Mouse (Mus musculus) hindbrain, embryonic 11.5 days (tissue): ENCODE measurements at regions not wholly inside any gene's neighbourhood (a gene's known extent, or its start where the extent isn't known, plus 50 kb on each side); places are given as distances from the start of the nearest gene placed in this dataset.
A peak's percentile ranks its signal among the peaks of the same experiment; 100 is the strongest.

Experiments used
- ATAC-seq: fragments of 200-750 bp; cut with Nextera tagmentation; 2 replicates; pipeline ENCODE4 v1.8.0; 2017; ENCODE audit warnings: mild to moderate bottlenecking, moderate TSS enrichment, moderate library complexity; ENCODE audit not compliant: low FRiP score
- DNase-seq: peaks from one replicate; pipeline ENCODE4 v3.0.0-alpha.2; 2015; ENCODE audit warnings: low spot score
- H3K27ac ChIP-seq: fragments of 300-500 bp; sonication (generic); 2 replicates; pipeline ENCODE4 v1.5.1; 2014; ENCODE audit warnings: mild to moderate bottlenecking, low read depth, low read length
- H3K27me3 ChIP-seq: fragments of 300-500 bp; sonication (generic); 2 replicates; pipeline ENCODE4 v1.6.1; 2014; ENCODE audit warnings: mild to moderate bottlenecking, low read length, moderate library complexity, mixed read lengths; ENCODE audit not compliant: control insufficient read depth, insufficient read depth
- H3K36me3 ChIP-seq: fragments of 300-500 bp; sonication (generic); 2 replicates; pipeline ENCODE4 v1.6.1; 2014; ENCODE audit warnings: mild to moderate bottlenecking, low read length, moderate library complexity, mixed read lengths; ENCODE audit not compliant: control insufficient read depth, insufficient read depth
- H3K4me1 ChIP-seq: fragments of 300-500 bp; sonication (generic); replicated peaks from 2 replicates; pipeline ENCODE4 v1.6.1; 2014; ENCODE audit warnings: low read length, mixed read lengths; ENCODE audit not compliant: control insufficient read depth, insufficient read depth
- H3K4me2 ChIP-seq: fragments of 300-500 bp; sonication (generic); replicated peaks from 2 replicates; pipeline ENCODE4 v1.6.1; 2014; ENCODE audit warnings: mild to moderate bottlenecking, low read depth, low read length
- H3K4me3 ChIP-seq: fragments of 300-500 bp; sonication (generic); 2 replicates; pipeline ENCODE4 v1.5.1; 2014; ENCODE audit warnings: low read depth, low read length
- H3K9ac ChIP-seq: fragments of 300-500 bp; sonication (generic); 2 replicates; pipeline ENCODE4 v1.6.1; 2014; ENCODE audit warnings: low read depth, low read length
- H3K9me3 ChIP-seq: fragments of 300-500 bp; sonication (generic); 2 replicates; pipeline ENCODE4 v1.6.1; 2016; ENCODE audit warnings: low read length; ENCODE audit not compliant: control insufficient read depth
- WGBS: fragments of 180-500 bp; shearing (Covaris S2); extraction: QIAGEN DNeasy Blood & Tissue Kit; methylation state at CpG from one replicate; pipeline ENCODE4 v1.1.7; 2014; 5-methylcytosine and 5-hydroxymethylcytosine counted together

- Histone ChIP-seq H3K27me3 (no peaks in the 10 kb centered on the region), H3K27ac (no peak overlapping the region), H3K4me3 (no peak overlapping the region), H3K4me1 (no peaks in the 10 kb centered on the region), H3K9me3 (no peaks in the 10 kb centered on the region), H3K9ac (no peak overlapping the region), H3K4me2 (no peak overlapping the region), H3K36me3 (no peaks in the 10 kb centered on the region)
- DNase-seq (no peak), ATAC-seq (no peak)
- 80% methylated on average over 11 of the region's 11 CpGs for WGBS
These were observed 95.0 kb upstream of the Supt20 start for GRCm38 (mm10) chr3:54597326-54598274.

- DNase-seq (no peak), ATAC-seq (peak; percentile 61)
- no peaks in the 10 kb centered on the region for H3K4me1 ChIP-seq
- H3K27me3 ChIP-seq = no peaks in the 10 kb centered on the region
- H3K4me2 ChIP-seq = no peak overlapping the region
- no peak overlapping the region for H3K9ac ChIP-seq
- no peak overlapping the region for H3K4me3 ChIP-seq
- no peaks in the 10 kb centered on the region for H3K36me3 ChIP-seq
- WGBS = 49% methylated on average over 5 of the region's 5 CpGs
- no peaks in the 10 kb centered on the region for H3K9me3 ChIP-seq
- no peak overlapping the region for H3K27ac ChIP-seq
These were observed 94.3 kb upstream of the Supt20 start for GRCm38 (mm10) chr3:54598296-54598695.

- DNase-seq = no peak
These were observed 87.8 kb upstream of the Supt20 start for GRCm38 (mm10) chr3:54604705-54605379.

GRCm38 (mm10) chr3:54611431-54611990 lies 81.1 kb upstream of the Supt20 start:
- Histone ChIP-seq H3K4me1 (no peaks in the 10 kb centered on the region), H3K4me3 (no peak overlapping the region), H3K9ac (no peak overlapping the region), H3K27me3 (no peaks in the 10 kb centered on the region), H3K27ac (no peak overlapping the region), H3K9me3 (0 out of 2 replicates have a peak, but pooled peaks cover 1% of the 10 kb centered on the region), H3K36me3 (no peaks in the 10 kb centered on the region), H3K4me2 (no peak overlapping the region)
- no peak for ATAC-seq
- no peak for DNase-seq
- whole genome bisulfite sequencing = 74% methylated on average over 10 of the region's 10 CpGs

More at GRCm38 (mm10) chr3:54604705-54605379, 87.8 kb upstream of the Supt20 start:
- no peak overlapping the region for H3K4me3 ChIP-seq
- H3K4me2 ChIP-seq = no peak overlapping the region
- WGBS = 86% methylated on average over 4 of the region's 4 CpGs
- no peak overlapping the region for H3K9ac ChIP-seq
- no peak for ATAC-seq
- no peak overlapping the region for H3K27ac ChIP-seq
- H3K27me3 ChIP-seq = no peaks in the 10 kb centered on the region
- H3K9me3 ChIP-seq = 0 out of 2 replicates have a peak, but pooled peaks cover 3% of the 10 kb centered on the region
- no peaks in the 10 kb centered on the region for H3K4me1 ChIP-seq
- no peaks in the 10 kb centered on the region for H3K36me3 ChIP-seq

GRCm38 (mm10) chr3:54613845-54614244 lies 78.8 kb upstream of the Supt20 start:
- Histone ChIP-seq H3K27ac (no peak overlapping the region), H3K4me3 (no peak overlapping the region), H3K9ac (no peak overlapping the region), H3K36me3 (no peaks in the 10 kb centered on the region), H3K9me3 (no peaks in the 10 kb centered on the region), H3K4me2 (no peak overlapping the region), H3K27me3 (no peaks in the 10 kb centered on the region), H3K4me1 (no peaks in the 10 kb centered on the region)
- ATAC-seq (no peak), DNase-seq (no peak)
- WGBS = 74% methylated on average over 2 of the region's 2 CpGs

GRCm38 (mm10) chr3:54617298-54617697 lies 75.3 kb upstream of the Supt20 start:
- H3K9me3 ChIP-seq = no peaks in the 10 kb centered on the region
- no peak overlapping the region for H3K9ac ChIP-seq
- H3K4me2 ChIP-seq = no peak overlapping the region
- ATAC-seq (no peak), DNase-seq (no peak)
- no peak overlapping the region for H3K27ac ChIP-seq
- 97% methylated on average over 4 of the region's 4 CpGs for WGBS
- H3K27me3 ChIP-seq = no peaks in the 10 kb centered on the region
- no peak overlapping the region for H3K4me3 ChIP-seq
- H3K36me3 ChIP-seq = no peaks in the 10 kb centered on the region
- H3K4me1 ChIP-seq = no peaks in the 10 kb centered on the region

- H3K4me1 ChIP-seq = no peaks in the 10 kb centered on the region
- H3K4me3 ChIP-seq = no peak overlapping the region
- no peaks in the 10 kb centered on the region for H3K9me3 ChIP-seq
- ATAC-seq (no peak), DNase-seq (no peak)
- no peaks in the 10 kb centered on the region for H3K36me3 ChIP-seq
- H3K27me3 ChIP-seq = no peaks in the 10 kb centered on the region
- no peak overlapping the region for H3K4me2 ChIP-seq
- H3K27ac ChIP-seq = no peak overlapping the region
- no peak overlapping the region for H3K9ac ChIP-seq
- 85% methylated on average over 4 of the region's 4 CpGs for WGBS
These were observed 74.3 kb upstream of the Supt20 start for GRCm38 (mm10) chr3:54618286-54618685.

GRCm38 (mm10) chr3:54630254-54630653 lies 62.4 kb upstream of the Supt20 start:
- no peak for ATAC-seq
- no peaks in the 10 kb centered on the region for H3K4me1 ChIP-seq
- no peaks in the 10 kb centered on the region for H3K27me3 ChIP-seq
- H3K4me3 ChIP-seq = no peak overlapping the region
- 90% methylated on average over 7 of the region's 7 CpGs for WGBS
- H3K9me3 ChIP-seq = no peaks in the 10 kb centered on the region
- no peaks in the 10 kb centered on the region for H3K36me3 ChIP-seq
- no peak for DNase-seq
- no peak overlapping the region for H3K27ac ChIP-seq
- no peak overlapping the region for H3K4me2 ChIP-seq
- no peak overlapping the region for H3K9ac ChIP-seq
